ENCODE assay signal across 8 mouse cellular contexts in genomic region chr9:104002913-104003330, GRCm38 (mm10). TPM values are rescaled to one million over a fixed set of nuclear protein-coding genes. Genes with fewer than 3 reads are reported as not detected.
DNase-seq lines count a peak whose midpoint lies in the region; ATAC-seq and TF ChIP-seq lines count a peak whose summit lies in the region.

No protein-coding gene starts in this region.

- no peaks in the 10 kb centered on the region for H3K9me3 ChIP-seq in embryonic facial prominence, embryonic 10.5 days
- H3K9me3 ChIP-seq in hindbrain, embryonic 16.5 days (ENCODE audit: control insufficient read depth, low read length): no peaks in the 10 kb centered on the region
- no peaks in the 10 kb centered on the region for H3K9me3 ChIP-seq in limb, embryonic 13.5 days
- H3K9me3 ChIP-seq in midbrain, embryonic 12.5 days: no peaks in the 10 kb centered on the region
- H3K9me3 ChIP-seq in stomach, embryonic 14.5 days (ENCODE audit: control insufficient read depth, low read depth, low read length): no peaks in the 10 kb centered on the region

- no peak for TF ChIP-seq POLR2A in cerebellum, adult 2 months (IDR thresholded peaks at IDR 0.05; ENCODE audit: borderline replicate concordance, insufficient read depth, low read length)

- peak; percentile 57 for TF ChIP-seq CTCF in cerebellum, adult 2 months (IDR thresholded peaks at IDR 0.05; ENCODE audit: borderline replicate concordance, insufficient read depth, low read depth, low read length)

- H3K4me3 ChIP-seq in cerebellum, adult 2 months (replicated peaks; ENCODE audit: insufficient read depth, low read depth, low read length): peak overlapping the region; percentile 55
- peak overlapping the region; percentile 72 for H3K4me3 ChIP-seq in embryonic facial prominence, embryonic 10.5 days
- peak overlapping the region; percentile 56 for H3K4me3 ChIP-seq in hindbrain, embryonic 16.5 days (ENCODE audit: low read length)
- peak overlapping the region; percentile 74 for H3K4me3 ChIP-seq in limb, embryonic 13.5 days
- H3K4me3 ChIP-seq in midbrain, embryonic 12.5 days: peak overlapping the region; percentile 55
- H3K4me3 ChIP-seq in stomach, embryonic 14.5 days (ENCODE audit: low read depth, low read length): peak overlapping the region; percentile 51

- peak overlapping the region; percentile 79 for H3K4me2 ChIP-seq in hindbrain, embryonic 16.5 days (ENCODE audit: low read length)
- H3K4me2 ChIP-seq in limb, embryonic 13.5 days (replicated peaks): peak overlapping the region; percentile 66
- H3K4me2 ChIP-seq in midbrain, embryonic 12.5 days (replicated peaks): peak overlapping the region; percentile 69
- peak overlapping the region; percentile 42 for H3K4me2 ChIP-seq in stomach, embryonic 14.5 days (replicated peaks; ENCODE audit: low read depth, low read length)

- DNase-seq in cerebellum, adult 2 months: peak in 1 of 2 experiments; percentile 81
- DNase-seq in cerebellum, adult 11 months: no peak
- DNase-seq in ES-CJ7 (ENCODE audit: low read depth, low spot score): peak; percentile 82
- peak; percentile 85 for DNase-seq in embryonic facial prominence, embryonic 10.5 days (ENCODE audit: low spot score)

- no peaks in the 10 kb centered on the region for H3K27me3 ChIP-seq in cerebellum, adult 2 months (ENCODE audit: control insufficient read depth, insufficient read depth, low read length)
- H3K27me3 ChIP-seq in embryonic facial prominence, embryonic 10.5 days (replicated peaks; ENCODE audit: low read depth, poor library complexity, severe bottlenecking): peaks cover 5% of the 10 kb centered on the region; the same call in 1 of the 2 replicates
- H3K27me3 ChIP-seq in hindbrain, embryonic 16.5 days (replicated peaks; ENCODE audit: control insufficient read depth, insufficient read depth, low read length): peaks cover 2% of the 10 kb centered on the region; the same call in 1 of the 2 replicates
- H3K27me3 ChIP-seq in limb, embryonic 13.5 days: peaks cover 3% of the 10 kb centered on the region; the same call in 1 of the 2 replicates
- H3K27me3 ChIP-seq in midbrain, embryonic 12.5 days: peaks cover 13% of the 10 kb centered on the region; the same call in 1 of the 2 replicates
- no peaks in the 10 kb centered on the region for H3K27me3 ChIP-seq in stomach, embryonic 14.5 days (ENCODE audit: control insufficient read depth, insufficient read depth, low read length)

- H3K9ac ChIP-seq in hindbrain, embryonic 16.5 days (ENCODE audit: low read depth, low read length): peak overlapping the region; percentile 66
- peak overlapping the region; percentile 81 for H3K9ac ChIP-seq in limb, embryonic 13.5 days
- H3K9ac ChIP-seq in midbrain, embryonic 12.5 days (replicated peaks): peak overlapping the region; percentile 69
- peak overlapping the region; percentile 63 for H3K9ac ChIP-seq in stomach, embryonic 14.5 days (replicated peaks; ENCODE audit: low read depth, low read length)

- H3K4me1 ChIP-seq in cerebellum, adult 2 months (ENCODE audit: control insufficient read depth, insufficient read depth, low read length): peaks cover 3% of the 10 kb centered on the region; the same call in 1 of the 2 replicates
- peaks cover 31% of the 10 kb centered on the region for H3K4me1 ChIP-seq in embryonic facial prominence, embryonic 10.5 days
- peaks cover 8% of the 10 kb centered on the region; the same call in 1 of the 2 replicates for H3K4me1 ChIP-seq in hindbrain, embryonic 16.5 days (ENCODE audit: control insufficient read depth, insufficient read depth, low read depth, low read length)
- peaks cover 7% of the 10 kb centered on the region for H3K4me1 ChIP-seq in limb, embryonic 13.5 days
- H3K4me1 ChIP-seq in midbrain, embryonic 12.5 days: peaks cover 10% of the 10 kb centered on the region
- peaks cover 7% of the 10 kb centered on the region for H3K4me1 ChIP-seq in stomach, embryonic 14.5 days (ENCODE audit: control insufficient read depth, insufficient read depth, low read length)

- WGBS in cerebellum, adult 2 months: under 1% methylated on average over 37 of the region's 37 CpGs
- WGBS in embryonic facial prominence, embryonic 10.5 days: under 1% methylated on average over 37 of the region's 37 CpGs
- 2% methylated on average over 37 of the region's 37 CpGs for WGBS in hindbrain, embryonic 16.5 days
- under 1% methylated on average over 37 of the region's 37 CpGs for WGBS in limb, embryonic 13.5 days
- under 1% methylated on average over 37 of the region's 37 CpGs for whole genome bisulfite sequencing in midbrain, embryonic 12.5 days
- under 1% methylated on average over 37 of the region's 37 CpGs for WGBS in stomach, embryonic 14.5 days

- peak overlapping the region; percentile 40 for H3K27ac ChIP-seq in cerebellum, adult 2 months (ENCODE audit: insufficient read depth, low read length)
- peak overlapping the region; percentile 86 for H3K27ac ChIP-seq in embryonic facial prominence, embryonic 10.5 days (replicated peaks)
- H3K27ac ChIP-seq in hindbrain, embryonic 16.5 days (ENCODE audit: low read depth, low read length): peak overlapping the region; percentile 80
- H3K27ac ChIP-seq in limb, embryonic 13.5 days: peak overlapping the region; percentile 84
- H3K27ac ChIP-seq in midbrain, embryonic 12.5 days (replicated peaks): peak overlapping the region; percentile 55
- H3K27ac ChIP-seq in stomach, embryonic 14.5 days (ENCODE audit: low read length): peak overlapping the region; percentile 82; the same call in 1 of the 2 replicates

- peaks cover 12% of the 10 kb centered on the region for H3K36me3 ChIP-seq in embryonic facial prominence, embryonic 10.5 days (replicated peaks)
- 0 out of 2 replicates have a peak, but pooled peaks cover 2% of the 10 kb centered on the region for H3K36me3 ChIP-seq in hindbrain, embryonic 16.5 days (ENCODE audit: control insufficient read depth, insufficient read depth, low read length)
- H3K36me3 ChIP-seq in limb, embryonic 13.5 days: peaks cover 18% of the 10 kb centered on the region
- peaks cover 3% of the 10 kb centered on the region; the same call in 1 of the 2 replicates for H3K36me3 ChIP-seq in midbrain, embryonic 12.5 days
- H3K36me3 ChIP-seq in stomach, embryonic 14.5 days (ENCODE audit: control insufficient read depth, insufficient read depth, low read length): peaks cover 6% of the 10 kb centered on the region; the same call in 1 of the 2 replicates

- peak; percentile 60 for ATAC-seq in hindbrain, embryonic 16.5 days
- peak; percentile 30 for ATAC-seq in limb, embryonic 13.5 days (ENCODE audit: low FRiP score, low read depth)
- ATAC-seq in midbrain, embryonic 12.5 days (ENCODE audit: low FRiP score, low read depth): no peak; the same call in none of the 2 replicates
- ATAC-seq in stomach, embryonic 14.5 days (ENCODE audit: insufficient number of reproducible peaks, insufficient read depth, low FRiP score, low read depth): peak; percentile 34; the same call in 1 of the 2 replicates

RNA-seq across cellular contexts. Expression of gene Nphp3, which starts 0.6 kb away (rescaled TPM):
- 12.2 and 12.4 TPM in 2 replicates for polyA plus RNA-seq in cerebellum, adult 2 months (2012; rRNA removed)
- polyA plus RNA-seq in embryonic facial prominence, embryonic 10.5 days (2016; fragmentation: Nextera tagmentation; extraction: Ambion mirVana): 3.7 and 4.4 TPM in 2 replicates
- 4.4 and 5.6 TPM in 2 replicates for polyA plus RNA-seq in hindbrain, embryonic 16.5 days (2015; fragmentation: Nextera tagmentation; extraction: Ambion mirVana)
- polyA plus RNA-seq in limb, embryonic 13.5 days (2015; fragmentation: Nextera tagmentation; extraction: Ambion mirVana): 7.1 and 7.8 TPM in 2 replicates
- polyA plus RNA-seq in midbrain, embryonic 12.5 days (2016; fragmentation: Nextera tagmentation; extraction: Ambion mirVana): 5.2 and 6.0 TPM in 2 replicates
- polyA plus RNA-seq in stomach, embryonic 14.5 days (2014; fragmentation: Nextera tagmentation; extraction: Ambion mirVana): 7.3 and 8.7 TPM in 2 replicates

RNA-seq across cellular contexts. Expression of gene Gm28305, which starts 37.5 kb away (rescaled TPM):
- not detected in 2 replicates for polyA plus RNA-seq in cerebellum, adult 2 months (2012; rRNA removed)
- not detected in 2 replicates for polyA plus RNA-seq in embryonic facial prominence, embryonic 10.5 days (2016; fragmentation: Nextera tagmentation; extraction: Ambion mirVana)
- not detected in 2 replicates for polyA plus RNA-seq in hindbrain, embryonic 16.5 days (2015; fragmentation: Nextera tagmentation; extraction: Ambion mirVana)
- not detected in 2 replicates for polyA plus RNA-seq in limb, embryonic 13.5 days (2015; fragmentation: Nextera tagmentation; extraction: Ambion mirVana)
- polyA plus RNA-seq in midbrain, embryonic 12.5 days (2016; fragmentation: Nextera tagmentation; extraction: Ambion mirVana): not detected in 2 replicates
- not detected in 2 replicates for polyA plus RNA-seq in stomach, embryonic 14.5 days (2014; fragmentation: Nextera tagmentation; extraction: Ambion mirVana)
